Comparison of ENCODE assay signal across 8 mouse cellular contexts in genomic region chr6:119389089-119389488, GRCm38 (mm10). TPM values are rescaled to one million over a fixed set of nuclear protein-coding genes. Genes with fewer than 3 reads are reported as not detected.
DNase-seq lines count a peak whose midpoint lies in the region; ATAC-seq and TF ChIP-seq lines count a peak whose summit lies in the region.

No protein-coding gene starts in this region.

- peaks cover 7% of the 10 kb centered on the region for H3K4me1 ChIP-seq in thymus, adult 2 months (replicated peaks; ENCODE audit: control insufficient read depth, insufficient read depth, low read length)
- peaks cover 36% of the 10 kb centered on the region for H3K4me1 ChIP-seq in liver, embryonic 13.5 days (replicated peaks)

- 4% methylated on average over 10 of the region's 10 CpGs for WGBS in thymus, adult 2 months
- WGBS in liver, embryonic 13.5 days (ENCODE audit: insufficient replicate concordance) = 14% methylated on average over 10 of the region's 10 CpGs

- H3K4me3 ChIP-seq in thymus, adult 2 months (ENCODE audit: control insufficient read depth, insufficient read depth, low read length) = peak overlapping the region; percentile 61
- peak overlapping the region; percentile 94 for H3K4me3 ChIP-seq in liver, embryonic 13.5 days (replicated peaks)

- peak; percentile 11; the same call in 1 of the 2 replicates for ATAC-seq in cerebellum, adult (ENCODE audit: insufficient number of reproducible peaks, low FRiP score, low TSS enrichment)
- no peak for ATAC-seq in liver, embryonic 13.5 days (ENCODE audit: low read depth)

- no peak for TF ChIP-seq POLR2A in thymus, adult 2 months (IDR thresholded peaks at IDR 0.05; ENCODE audit: control insufficient read depth, extremely low read depth, insufficient read depth, low read length, poor library complexity)

- H3K27me3 ChIP-seq in thymus, adult 2 months (ENCODE audit: control insufficient read depth, insufficient read depth, low read length) = no peaks in the 10 kb centered on the region
- no peaks in the 10 kb centered on the region for H3K27me3 ChIP-seq in liver, embryonic 13.5 days

- no peak for TF ChIP-seq CTCF in thymus, adult 2 months (IDR thresholded peaks at IDR 0.05; ENCODE audit: borderline replicate concordance, control insufficient read depth, extremely low read depth, insufficient read depth, low read length, poor library complexity)

- no peaks in the 10 kb centered on the region for H3K36me3 ChIP-seq in thymus, adult 2 months (ENCODE audit: control insufficient read depth, insufficient read depth, low read length)
- H3K36me3 ChIP-seq in liver, embryonic 13.5 days = peaks cover 7% of the 10 kb centered on the region; the same call in 1 of the 2 replicates

- no peak for DNase-seq in cerebellum, adult 9-10 months
- DNase-seq in thymus, adult 2 months = no peak
- DNase-seq in thymus, adult 18-20 months = no peak
- no peak for DNase-seq in liver, embryonic 13.5 days
- DNase-seq in natural killer cell, adult 2 months (ENCODE audit: low spot score in 2 of 2) = no peak
- DNase-seq in urinary bladder, postnatal 36 days (ENCODE audit: low spot score in 2 of 2) = no peak
- no peak for DNase-seq in cerebellum, adult 11-12 months

- peak overlapping the region; percentile 76 for H3K9ac ChIP-seq in liver, embryonic 13.5 days

- H3K4me2 ChIP-seq in liver, embryonic 13.5 days = peak overlapping the region; percentile 63

- peak overlapping the region; percentile 69 for H3K27ac ChIP-seq in thymus, adult 2 months (ENCODE audit: control insufficient read depth, insufficient read depth, low read length)
- peak overlapping the region; percentile 81 for H3K27ac ChIP-seq in liver, embryonic 13.5 days

- H3K9me3 ChIP-seq in liver, embryonic 13.5 days (replicated peaks) = no peaks in the 10 kb centered on the region

RNA-seq across cellular contexts. Expression of gene Adipor2, which starts 28.4 kb away (rescaled TPM):
- 63.8 and 70.7 TPM in 2 replicates for polyA plus RNA-seq in thymus, adult 2 months (2012; rRNA removed)
- polyA plus RNA-seq in liver, embryonic 13.5 days (2015; fragmentation: Nextera tagmentation; extraction: Ambion mirVana) = 33.3 and 38.6 TPM in 2 replicates

RNA-seq across cellular contexts. Expression of gene Lrtm2, which starts 58.5 kb away (rescaled TPM):
- polyA plus RNA-seq in thymus, adult 2 months (2012; rRNA removed) = 1.4 and 2.1 TPM in 2 replicates
- polyA plus RNA-seq in liver, embryonic 13.5 days (2015; fragmentation: Nextera tagmentation; extraction: Ambion mirVana) = 0.03 TPM in 1 of 2 replicates, not detected in the other
